Mouse (Mus musculus) mouse embryonic stem cell (cell line): ENCODE measurements around the gene Sarnp.
"Not testable (repeated sequence)": the region's sequence is repeated elsewhere in the genome, so short reads cannot be mapped to it uniquely, and the experiment has no call there.

Experiments
- in situ Hi-C, 2 experiments: fragments of 300-500 bp; cut with MboI; formaldehyde crosslinking; loops; 1 replicate in 1 of 2; 3 replicates in 1 of 2; pipeline ENCODE4 v1.14.3; 2019 to 2020; ENCODE audit warnings: low sequenced_read_pairs in 2 of 2, low pct_unique_long_range_greater_than_20kb in 1 of 2, mixed read lengths in 1 of 2; ENCODE audit not compliant: unreplicated experiment in 1 of 2

Sarnp gene

GRCm38 (mm10) chr10:128805092-128806000, 11.8 kb upstream of the Sarnp start:
- in situ Hi-C loops, result no loop called here

- in situ Hi-C loops, result no loop called here
Observed at GRCm38 (mm10) chr10:128806086-128806485, 11.0 kb upstream of the Sarnp start.

GRCm38 (mm10) chr10:128807018-128807417, 10.1 kb upstream of the Sarnp start:
- in situ Hi-C loops, result no loop called here

GRCm38 (mm10) chr10:128820217-128820616, 3.1 kb downstream of the Sarnp start:
- in situ Hi-C loops, result no loop called here

- in situ Hi-C loops, result no loop called here
Observed at GRCm38 (mm10) chr10:128821358-128822056, 4.4 kb downstream of the Sarnp start, which contains the start of gene Ormdl2. Gene Ormdl2 (minus strand): TSS chr10:128821645.

GRCm38 (mm10) chr10:128822135-128822534, 5.0 kb downstream of the Sarnp start:
- in situ Hi-C loops, result no loop called here

- in situ Hi-C loops, result not testable (repeated sequence)
Observed at GRCm38 (mm10) chr10:128823087-128823486, 6.0 kb downstream of the Sarnp start.

- in situ Hi-C loops, result no loop called here
Observed at GRCm38 (mm10) chr10:128823821-128824220, 6.7 kb downstream of the Sarnp start.

GRCm38 (mm10) chr10:128837400-128837799, 20.3 kb downstream of the Sarnp start:
- in situ Hi-C loops, result no loop called here

GRCm38 (mm10) chr10:128839434-128839833, 22.3 kb downstream of the Sarnp start:
- in situ Hi-C loops, result no loop called here

- in situ Hi-C loops, result no loop called here
Observed at GRCm38 (mm10) chr10:128840612-128841011, 23.5 kb downstream of the Sarnp start.

- in situ Hi-C loops, result no loop called here
Observed at GRCm38 (mm10) chr10:128843260-128843659, 26.1 kb downstream of the Sarnp start.

- in situ Hi-C loops, result no loop called here
Observed at GRCm38 (mm10) chr10:128845516-128845915, 28.4 kb downstream of the Sarnp start.

GRCm38 (mm10) chr10:128846664-128847063, 29.5 kb downstream of the Sarnp start:
- in situ Hi-C loops, result no loop called here

GRCm38 (mm10) chr10:128848426-128848825, 31.3 kb downstream of the Sarnp start:
- in situ Hi-C loops, result no loop called here

GRCm38 (mm10) chr10:128850339-128850738, 33.2 kb downstream of the Sarnp start:
- in situ Hi-C loops, result no loop called here

GRCm38 (mm10) chr10:128861176-128861575, 44.0 kb downstream of the Sarnp start:
- in situ Hi-C loops, result no loop called here

- in situ Hi-C loops, result no loop called here
Observed at GRCm38 (mm10) chr10:128866042-128866441, 48.9 kb downstream of the Sarnp start.

- in situ Hi-C loops, result no loop called here
Observed at GRCm38 (mm10) chr10:128866518-128866917, 49.4 kb downstream of the Sarnp start.
